Mouse (Mus musculus) adrenal gland, postnatal 10 days (tissue): ENCODE data around the gene Upk3bl. TPM values are rescaled to one million over a fixed set of nuclear protein-coding genes. Genes with fewer than 3 reads are reported as not detected.
A peak's percentile ranks its signal among the peaks of the same experiment; 100 is the strongest.
"Not testable (repeated sequence)": the region's sequence is repeated elsewhere in the genome, so short reads cannot be mapped to it uniquely, and the experiment has no call there.

Source experiments
- DNase-seq: peaks from one replicate; pipeline ENCODE4 v3.0.0; 2021; ENCODE audit warnings: mixed read lengths
- microRNA-seq: library from miRNA; unstranded; fragments of <30 nt; microRNA quantifications from one replicate; pipeline ENCODE4 v1.2.0, GENCODE M21; 2021
- total RNA-seq, 2 experiments: library from RNA; stranded (reverse); gene quantifications; 2 replicates each; pipeline ENCODE4 v1.2.3; 2021

Gene Upk3bl
- total RNA-seq, 2 experiments from 2014 or later = 0.39 to 0.45 TPM

DNA sequence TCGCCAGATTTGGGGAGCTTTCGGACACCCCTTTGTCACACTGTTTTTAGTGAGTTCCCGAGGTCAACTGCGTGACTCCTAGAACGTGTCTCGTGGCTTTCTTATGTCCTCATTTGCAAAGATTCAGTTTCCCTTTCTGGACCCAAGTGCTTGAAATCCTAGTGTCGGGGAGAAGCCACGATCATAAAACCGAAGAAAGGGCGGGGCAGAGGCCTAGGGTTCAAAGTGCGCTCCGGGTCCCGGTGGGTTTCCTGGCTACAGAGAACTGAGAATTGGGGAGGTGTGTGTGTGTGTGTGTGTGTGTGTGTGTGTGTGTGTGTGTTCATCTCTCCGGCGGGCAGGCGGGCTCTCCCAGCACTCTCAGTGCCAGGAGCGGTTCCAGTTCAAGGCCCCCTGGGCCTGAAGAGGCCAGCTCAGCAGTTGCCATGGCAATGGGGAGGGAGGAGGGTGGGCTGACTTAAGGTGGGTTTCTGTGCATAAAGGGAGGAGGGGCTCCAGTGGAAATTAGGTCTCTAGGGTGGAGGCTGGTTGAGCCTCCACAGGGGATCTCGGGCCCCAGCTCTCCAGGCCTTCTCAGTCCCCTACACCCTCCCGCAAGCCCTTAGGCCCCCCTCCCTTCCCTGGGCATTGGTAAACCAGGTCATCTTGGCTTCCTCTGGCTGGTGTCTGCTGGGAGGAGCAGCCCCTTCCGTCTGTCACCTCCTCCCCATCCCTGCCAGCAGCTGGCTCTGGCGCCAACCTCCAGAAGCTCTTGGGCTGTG, 30.8 kb downstream of the Upk3bl start:
- peak; percentile 72 for DNase-seq

DNA sequence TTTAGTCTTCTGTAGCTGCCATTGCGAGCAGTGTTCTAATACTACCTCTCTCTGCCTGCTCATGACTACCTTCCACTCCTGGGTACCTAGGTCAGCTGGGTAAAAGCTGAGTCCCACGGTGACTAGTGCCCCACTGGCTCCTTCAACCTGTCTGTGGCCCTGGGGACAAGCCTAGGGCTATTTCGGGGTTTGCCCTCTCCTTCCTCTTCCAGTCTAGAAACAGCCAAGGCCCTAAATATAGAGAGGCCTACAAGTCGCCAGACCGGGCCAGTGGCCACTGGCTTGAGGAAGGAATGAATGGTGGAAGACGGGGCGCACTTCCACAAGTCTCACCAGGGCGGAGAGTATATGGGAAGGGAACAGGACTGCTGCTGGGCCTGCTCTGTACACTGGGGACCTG, 32.0 kb downstream of the Upk3bl start:
- DNase-seq = no peak

DNA sequence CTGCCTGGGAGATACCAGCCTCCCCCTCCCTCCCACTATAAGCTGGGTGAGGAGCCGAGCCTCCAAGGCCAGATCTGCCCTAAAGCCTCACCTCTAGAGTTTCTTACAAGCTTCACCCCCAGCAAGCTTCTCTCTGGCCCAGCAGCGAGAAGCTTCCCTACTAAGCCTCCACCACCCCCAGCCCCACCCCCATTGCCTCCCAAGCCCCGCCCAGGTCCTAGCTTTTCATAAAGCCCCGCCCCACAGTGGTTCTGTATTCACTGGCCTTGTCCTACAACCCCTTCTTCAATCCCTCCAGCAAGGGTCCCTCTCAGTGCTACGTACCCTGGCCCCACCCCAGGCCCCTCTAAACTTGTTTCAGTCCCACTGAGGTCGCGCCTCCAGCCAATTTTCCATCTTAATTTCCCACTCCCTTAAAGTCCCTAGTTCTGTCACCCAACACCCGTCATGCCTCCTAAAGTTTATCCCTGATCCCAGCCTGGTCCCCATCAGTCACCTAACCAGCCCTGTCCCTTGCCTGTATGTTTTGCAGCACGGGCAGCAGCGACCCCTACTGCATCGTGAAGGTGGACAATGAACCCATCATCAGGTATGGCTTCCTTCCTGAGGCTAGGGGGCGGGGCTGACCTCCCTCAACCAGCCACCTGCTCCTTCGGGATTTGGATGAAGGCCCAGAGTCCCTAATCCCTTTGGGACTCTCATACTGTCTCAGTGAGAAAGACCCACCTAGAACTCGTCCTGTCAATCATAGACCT, 34.7 kb downstream of the Upk3bl start:
- DNase-seq = peak; percentile 22

DNA sequence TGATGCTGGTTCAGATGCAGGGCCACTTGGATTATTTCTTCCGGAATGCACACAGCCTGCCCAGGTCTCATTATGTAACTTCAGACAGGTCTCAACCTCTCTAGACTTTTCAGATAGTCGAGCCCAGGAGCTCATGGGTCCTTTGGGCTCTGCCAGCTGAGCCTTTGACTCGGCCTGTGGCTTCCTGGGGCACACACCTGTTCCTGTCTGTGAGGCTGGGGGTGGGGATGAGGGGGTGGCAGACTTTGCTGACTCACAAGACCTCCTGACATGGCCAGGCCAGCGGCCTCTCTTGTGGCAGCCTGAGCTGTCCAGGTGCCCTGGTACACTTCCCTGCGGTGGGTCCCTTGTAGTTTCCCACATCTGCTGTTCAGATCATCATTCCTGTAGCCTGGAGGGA, 37.6 kb downstream of the Upk3bl start:
- DNase-seq = no peak

DNA sequence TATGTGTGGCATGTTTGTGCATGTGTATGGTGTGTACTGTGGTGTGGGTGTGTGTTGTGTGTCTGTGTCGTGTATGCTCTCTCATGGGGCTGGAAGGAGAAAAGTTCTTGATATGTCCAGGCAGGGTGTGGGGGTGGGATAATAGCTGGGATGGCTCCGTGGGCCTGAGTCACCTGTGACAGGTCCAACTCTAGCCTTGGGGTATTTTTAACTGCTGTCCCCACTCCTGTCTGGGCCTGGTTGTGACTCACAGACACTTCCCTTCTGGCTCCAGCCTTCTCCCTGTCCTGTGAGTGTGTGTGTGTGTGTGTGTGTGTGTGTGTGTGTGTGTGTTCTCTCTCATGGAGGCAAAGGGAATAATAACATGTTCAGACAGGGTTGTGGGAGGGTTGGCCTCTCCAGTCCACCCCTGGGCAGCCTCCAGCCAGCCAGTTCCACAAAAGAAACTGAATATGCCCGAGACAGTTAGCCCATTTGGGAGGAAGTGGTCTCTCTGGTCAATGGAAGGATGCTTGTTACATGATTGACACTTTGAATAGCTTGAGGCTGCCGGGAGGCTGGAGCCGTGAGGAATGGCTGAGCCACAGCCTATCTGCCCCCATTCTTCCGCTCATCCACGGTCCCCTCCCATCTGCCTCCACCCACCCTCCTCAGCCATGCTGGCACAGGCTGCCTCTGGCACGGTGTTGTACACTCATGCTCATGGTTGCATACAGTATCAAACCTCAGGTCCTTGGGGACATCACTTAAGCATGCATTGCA, 40.1 kb downstream of the Upk3bl start:
- DNase-seq = no peak

DNA sequence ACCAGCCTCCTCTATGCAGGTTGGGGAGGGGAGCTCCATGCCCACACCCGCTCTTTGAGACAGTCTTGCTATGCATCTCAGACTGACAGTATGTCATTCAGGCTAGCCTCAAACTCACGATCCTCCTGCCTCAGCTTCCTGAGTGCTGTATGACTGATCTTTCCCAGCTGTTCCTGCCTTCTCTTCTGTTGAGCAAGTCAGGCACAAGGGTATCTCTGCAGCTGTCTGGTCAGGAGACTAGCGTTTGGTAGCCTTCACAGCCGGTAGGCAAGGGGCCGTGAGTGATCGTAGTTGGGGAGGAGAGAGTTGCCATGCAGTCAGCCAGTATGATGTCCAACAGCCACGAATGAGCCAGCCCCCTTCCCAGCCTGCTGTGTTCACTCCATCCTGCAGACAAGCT, 40.8 kb downstream of the Upk3bl start:
- no peak for DNase-seq

DNA sequence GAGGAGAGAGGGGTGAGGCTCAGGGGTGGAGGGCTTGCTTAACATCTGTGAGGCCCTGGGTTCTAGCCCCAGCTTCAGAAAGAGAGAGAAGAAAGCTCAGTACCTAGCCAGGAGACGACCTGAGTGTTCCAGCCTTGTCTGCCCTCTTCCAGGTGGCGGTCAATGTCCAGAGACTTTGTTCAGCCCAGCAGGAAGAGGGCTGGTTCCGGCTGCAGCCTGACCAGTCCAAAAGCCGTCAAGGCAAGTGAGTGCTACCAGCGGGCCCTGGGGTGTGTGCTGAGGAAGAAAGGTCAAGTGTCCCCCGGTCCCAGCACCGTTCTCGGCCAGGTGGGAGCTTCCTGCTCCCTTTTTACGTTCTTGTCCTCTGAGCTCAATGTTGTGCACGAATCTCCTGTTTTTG, 44.2 kb downstream of the Upk3bl start:
- DNase-seq = no peak

DNA sequence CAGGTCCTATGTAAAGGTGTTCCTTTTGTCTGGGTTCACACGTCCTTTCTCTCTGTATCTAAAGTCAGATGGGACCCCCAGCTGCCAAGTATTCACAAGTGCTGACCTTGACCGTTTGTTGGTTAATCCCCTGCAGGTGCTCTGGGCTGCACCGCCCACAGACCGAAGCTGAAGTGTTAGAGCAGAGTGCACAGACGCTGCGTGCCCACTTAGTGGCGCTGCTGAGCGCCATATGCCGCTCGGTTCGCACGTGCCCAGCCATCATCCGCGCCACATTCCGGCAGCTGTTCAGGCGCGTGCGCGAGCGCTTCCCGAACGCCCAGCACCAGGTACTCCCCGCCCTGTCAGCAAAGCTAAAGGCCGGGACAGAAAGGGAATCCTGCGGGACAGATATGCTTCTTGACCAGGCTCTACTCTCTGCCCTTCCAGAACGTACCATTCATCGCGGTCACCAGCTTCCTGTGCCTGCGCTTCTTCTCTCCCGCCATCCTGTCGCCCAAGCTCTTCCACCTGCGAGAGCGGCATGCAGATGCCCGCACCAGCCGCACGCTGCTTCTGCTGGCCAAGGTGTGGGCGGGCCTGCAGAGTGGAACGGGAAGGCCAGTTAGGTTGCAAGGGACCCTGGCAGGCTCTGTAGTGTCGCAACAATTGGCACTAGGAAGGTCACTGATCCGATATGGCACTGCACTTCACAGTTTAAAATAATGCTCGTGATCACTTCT, 48.0 kb downstream of the Upk3bl start:
- DNase-seq = peak; percentile 79

DNA sequence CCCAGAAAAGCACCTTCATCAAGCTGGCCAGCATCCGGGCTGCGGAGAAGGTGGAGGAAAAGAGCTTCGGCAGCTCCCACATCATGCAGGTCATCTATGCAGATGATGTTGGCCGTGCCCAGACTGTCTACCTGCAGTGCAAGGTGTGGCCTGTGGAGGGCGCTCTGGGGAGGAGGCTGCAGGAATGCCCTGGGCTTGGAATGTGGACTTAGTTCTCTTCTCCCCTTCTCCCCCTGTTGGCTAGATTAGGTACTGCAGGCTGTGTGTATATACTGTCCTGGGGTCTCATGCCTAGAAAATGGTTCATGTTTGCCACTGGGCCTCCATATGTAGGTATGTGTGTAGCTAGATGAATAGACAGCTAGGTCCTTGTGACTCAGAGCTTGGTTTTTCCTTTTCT, 50.2 kb downstream of the Upk3bl start:
- no peak for DNase-seq

DNA sequence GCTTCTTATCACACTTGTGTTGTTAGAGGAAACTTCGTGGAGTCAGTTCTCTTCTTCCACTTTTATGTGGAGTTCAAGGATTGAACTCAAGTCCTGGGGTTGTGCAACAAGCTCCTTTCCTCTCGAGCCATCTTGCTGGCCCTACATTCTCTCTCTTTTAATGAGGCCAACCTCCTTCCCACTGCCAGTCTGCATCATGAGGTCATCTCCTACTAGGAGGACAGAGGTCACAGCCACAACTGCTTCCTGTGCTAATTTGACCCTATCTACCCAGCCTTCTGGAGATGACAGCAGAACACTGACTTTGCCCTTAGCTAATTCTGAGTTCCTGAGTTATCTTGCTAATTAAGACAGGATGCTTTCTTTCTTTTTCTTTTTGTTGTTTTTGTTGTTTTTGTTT, 54.2 kb downstream of the Upk3bl start:
- no peak for DNase-seq

DNA sequence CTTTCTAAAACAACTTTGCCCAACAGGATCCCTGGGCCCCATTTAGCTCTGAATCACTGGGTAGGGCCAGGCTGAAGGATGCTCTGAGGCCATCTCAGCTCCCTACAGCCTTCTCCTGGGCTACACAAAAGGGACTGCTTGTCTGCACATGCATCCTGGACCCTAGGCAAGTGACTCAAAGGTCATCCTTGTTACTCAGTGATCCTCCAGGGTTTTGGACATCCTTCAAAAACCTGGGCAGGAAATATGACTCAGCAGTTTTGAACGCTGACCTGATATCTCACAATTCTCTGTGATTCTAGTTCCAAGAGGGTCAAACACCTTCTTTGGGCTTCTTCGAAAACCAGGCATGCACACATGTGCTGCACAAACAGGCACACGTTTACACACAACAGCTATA, 54.8 kb downstream of the Upk3bl start:
- no peak for DNase-seq

DNA sequence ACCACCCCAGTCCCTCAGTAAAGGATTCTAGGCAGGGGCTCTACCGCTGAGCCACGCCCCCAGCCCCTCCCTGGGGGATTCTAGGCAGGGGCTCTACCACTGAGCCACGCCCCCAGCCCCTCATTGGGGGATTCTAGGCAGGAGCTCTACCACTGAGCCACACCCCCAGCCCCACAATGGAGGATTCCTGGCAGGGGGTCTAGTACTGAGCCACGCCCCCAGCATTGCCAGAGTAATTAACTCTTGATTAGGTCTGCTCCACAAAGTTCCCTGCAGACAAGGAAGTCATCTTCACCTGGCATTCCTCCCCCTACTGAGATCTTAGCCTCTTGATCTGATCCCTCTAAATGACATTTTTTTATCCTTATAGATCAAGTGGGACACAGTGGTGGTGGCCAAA, 59.3 kb downstream of the Upk3bl start:
- not testable (repeated sequence) for DNase-seq

Small RNA genes lying within 50 kb of the gene (microRNA-seq; reads per million reads assigned to microRNA genes)
- not detected for gene Mir7035

Other genes with a start within 250 kb of the Upk3bl start
- 1 to 10 TPM; 2.5 to 4.3 TPM for gene Srrm3, start 247.6 kb upstream of the Upk3bl start, total RNA-seq
- 10 to 100 TPM; 68.2 to 90.0 TPM for gene Hspb1, start 166.6 kb upstream of the Upk3bl start, total RNA-seq
- 100 to 1,000 TPM; 413 to 414 TPM for gene Ywhag, start 119.9 kb upstream of the Upk3bl start, total RNA-seq
- 1 to 10 TPM; 1.9 to 2.3 TPM for gene Ssc4d, start 80.0 kb upstream of the Upk3bl start, total RNA-seq
- gene Zp3, start 74.4 kb upstream of the Upk3bl start, total RNA-seq = under 1 TPM in 1 of 2 experiments, not detected in 1; 0.30 TPM
- gene Dtx2, start 59.7 kb upstream of the Upk3bl start, total RNA-seq = 10 to 100 TPM; 16.6 to 19.2 TPM
- gene Upk3b, start 16.0 kb upstream of the Upk3bl start, total RNA-seq = 10 to 100 TPM; 13.2 to 14.6 TPM
- 10 to 100 TPM in 1 of 2 experiments, 1 to 10 TPM in 1; 8.4 to 13.7 TPM for gene Rasa4, start 29.4 kb downstream of the Upk3bl start, total RNA-seq
- gene Polr2j, start 62.1 kb downstream of the Upk3bl start, total RNA-seq = 10 to 100 TPM; 84.1 to 89.4 TPM
- 10 to 100 TPM in 1 of 2 experiments, 1 to 10 TPM in 1; 8.6 to 11.9 TPM for gene Lrwd1, start 81.6 kb downstream of the Upk3bl start, total RNA-seq
- 1 to 10 TPM; 5.6 to 9.2 TPM for gene Alkbh4, start 81.7 kb downstream of the Upk3bl start, total RNA-seq
- gene Orai2, start 116.2 kb downstream of the Upk3bl start, total RNA-seq = 1 to 10 TPM; 5.1 to 6.6 TPM
- gene Prkrip1, start 144.5 kb downstream of the Upk3bl start, total RNA-seq = 10 to 100 TPM; 30.0 to 33.2 TPM
- 10 to 100 TPM; 29.1 to 30.7 TPM for gene Sh2b2, start 192.1 kb downstream of the Upk3bl start, total RNA-seq